Mouse (Mus musculus) right cerebral cortex, postnatal 14 days (tissue): Measurements from ENCODE around the gene Gm15091.
"Not testable (repeated sequence)": the region's sequence is repeated elsewhere in the genome, so short reads cannot be mapped to it uniquely, and the experiment has no call there.

Source experiments
- DNase-seq: peaks from one replicate; pipeline ENCODE4 v3.0.0; 2022

The Gm15091 gene

GRCm38 (mm10) chrX:149941355-149941754, at the start of gene Gm15091:
TSS of gene Gm15091 (plus strand) at chrX:149941655.
- not testable (repeated sequence) for DNase-seq
